Mouse (Mus musculus): Measurements from ENCODE around the gene Ifitm3. TPM values are rescaled to one million over a fixed set of nuclear protein-coding genes. Genes with fewer than 3 reads are reported as not detected.

The Ifitm3 gene
- polyA plus RNA-seq, 1 experiment: 177 TPM

- 0 out of 2 replicates have a peak, but pooled peaks cover 1% of the 10 kb centered on the region for H3K27me3 ChIP-seq (ENCODE audit: control insufficient read depth, insufficient read depth, low read length)
- 6% methylated on average over 20 of the region's 20 CpGs for WGBS
- TF ChIP-seq CTCF (IDR thresholded peaks at IDR 0.05; ENCODE audit: extremely low read depth, insufficient read depth, insufficient read length, insufficient replicate concordance) (peak; percentile 73; the same call in 1 of the 2 replicates), POLR2A (IDR thresholded peaks at IDR 0.05; ENCODE audit: low read depth, low read length) (no peak)
- no peaks in the 10 kb centered on the region for H3K36me3 ChIP-seq (ENCODE audit: control insufficient read depth, insufficient read depth, low read length)
- peak; percentile 41 to 53 for DNase-seq (ENCODE audit: low read depth in 1 of 2, low spot score in 2 of 2)
- peak overlapping the region; percentile 6; the same call in 1 of the 2 replicates for H3K27ac ChIP-seq (ENCODE audit: insufficient read depth, low read length)
- H3K4me1 ChIP-seq (ENCODE audit: control insufficient read depth, insufficient read depth, insufficient read length): no peaks in the 10 kb centered on the region; the same call in 1 of the 2 replicates
- no peak overlapping the region; the same call in 1 of the 2 replicates for H3K4me3 ChIP-seq (ENCODE audit: extremely low read depth, insufficient read depth, insufficient read length)
These were observed 1.5 kb downstream of the Ifitm3 start for GRCm38 (mm10) chr7:141008938-141009660.

DNA sequence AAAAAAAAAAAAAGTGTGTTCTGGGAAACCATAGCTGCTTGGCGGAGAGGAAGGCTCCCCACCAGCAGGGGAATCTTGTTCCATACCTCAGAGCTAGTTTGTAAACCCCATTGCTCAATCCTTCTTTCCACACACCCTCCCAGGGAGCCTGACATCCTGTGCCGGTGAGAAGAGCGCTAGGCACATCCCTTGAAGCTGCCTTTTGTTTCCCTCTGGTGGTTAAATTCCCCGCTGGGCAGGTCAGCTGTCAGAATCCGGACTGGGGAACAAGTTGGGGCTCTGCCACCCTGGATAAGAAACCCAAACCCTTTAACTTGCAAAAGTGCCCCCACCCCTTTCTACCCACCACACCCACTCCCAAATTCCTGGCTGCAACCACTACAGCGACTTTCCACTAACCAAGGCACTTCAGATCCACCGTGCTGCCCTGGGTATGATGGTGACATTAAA is 2.2 kb downstream of the Ifitm3 start:
- no peak for DNase-seq (ENCODE audit: low read depth in 1 of 2, low spot score in 2 of 2)
- Histone ChIP-seq H3K36me3 (ENCODE audit: control insufficient read depth, insufficient read depth, low read length) (no peaks in the 10 kb centered on the region), H3K4me3 (ENCODE audit: extremely low read depth, insufficient read depth, insufficient read length) (no peak overlapping the region), H3K27me3 (ENCODE audit: control insufficient read depth, insufficient read depth, low read length) (0 out of 2 replicates have a peak, but pooled peaks cover 1% of the 10 kb centered on the region), H3K27ac (ENCODE audit: insufficient read depth, low read length) (no peak overlapping the region), H3K4me1 (ENCODE audit: control insufficient read depth, insufficient read depth, insufficient read length) (no peaks in the 10 kb centered on the region; the same call in 1 of the 2 replicates)
- TF ChIP-seq POLR2A (IDR thresholded peaks at IDR 0.05; ENCODE audit: low read depth, low read length) (no peak), CTCF (IDR thresholded peaks at IDR 0.05; ENCODE audit: extremely low read depth, insufficient read depth, insufficient read length, insufficient replicate concordance) (no peak)
- WGBS: 19% methylated on average over 7 of the region's 7 CpGs

GRCm38 (mm10) chr7:141006914-141007313 is 3.7 kb downstream of the Ifitm3 start:
- no peak for DNase-seq (ENCODE audit: low read depth in 1 of 2, low spot score in 2 of 2)
- TF ChIP-seq POLR2A (IDR thresholded peaks at IDR 0.05; ENCODE audit: low read depth, low read length) (no peak), CTCF (IDR thresholded peaks at IDR 0.05; ENCODE audit: extremely low read depth, insufficient read depth, insufficient read length, insufficient replicate concordance) (no peak)
- H3K4me1 ChIP-seq (ENCODE audit: control insufficient read depth, insufficient read depth, insufficient read length): no peaks in the 10 kb centered on the region; the same call in 1 of the 2 replicates
- no peak overlapping the region for H3K27ac ChIP-seq (ENCODE audit: insufficient read depth, low read length)
- WGBS: 69% methylated on average over 5 of the region's 5 CpGs
- H3K4me3 ChIP-seq (ENCODE audit: extremely low read depth, insufficient read depth, insufficient read length): no peak overlapping the region
- H3K27me3 ChIP-seq (ENCODE audit: control insufficient read depth, insufficient read depth, low read length): 0 out of 2 replicates have a peak, but pooled peaks cover 1% of the 10 kb centered on the region
- no peaks in the 10 kb centered on the region for H3K36me3 ChIP-seq (ENCODE audit: control insufficient read depth, insufficient read depth, low read length)

GRCm38 (mm10) chr7:141006446-141006845 is 4.1 kb downstream of the Ifitm3 start:
- 19% methylated on average over 6 of the region's 6 CpGs for WGBS
- Histone ChIP-seq H3K4me1 (ENCODE audit: control insufficient read depth, insufficient read depth, insufficient read length) (no peaks in the 10 kb centered on the region; the same call in 1 of the 2 replicates), H3K27me3 (ENCODE audit: control insufficient read depth, insufficient read depth, low read length) (0 out of 2 replicates have a peak, but pooled peaks cover 1% of the 10 kb centered on the region), H3K36me3 (ENCODE audit: control insufficient read depth, insufficient read depth, low read length) (no peaks in the 10 kb centered on the region), H3K4me3 (ENCODE audit: extremely low read depth, insufficient read depth, insufficient read length) (no peak overlapping the region), H3K27ac (ENCODE audit: insufficient read depth, low read length) (no peak overlapping the region)
- TF ChIP-seq POLR2A (IDR thresholded peaks at IDR 0.05; ENCODE audit: low read depth, low read length) (no peak), CTCF (IDR thresholded peaks at IDR 0.05; ENCODE audit: extremely low read depth, insufficient read depth, insufficient read length, insufficient replicate concordance) (no peak)
- no peak for DNase-seq (ENCODE audit: low read depth in 1 of 2, low spot score in 2 of 2)

GRCm38 (mm10) chr7:141003248-141004010 is 7.1 kb downstream of the Ifitm3 start:
- Histone ChIP-seq H3K36me3 (ENCODE audit: control insufficient read depth, insufficient read depth, low read length) (no peaks in the 10 kb centered on the region), H3K27ac (ENCODE audit: insufficient read depth, low read length) (no peak overlapping the region), H3K27me3 (ENCODE audit: control insufficient read depth, insufficient read depth, low read length) (no peaks in the 10 kb centered on the region), H3K4me3 (ENCODE audit: extremely low read depth, insufficient read depth, insufficient read length) (no peak overlapping the region), H3K4me1 (ENCODE audit: control insufficient read depth, insufficient read depth, insufficient read length) (no peaks in the 10 kb centered on the region; the same call in 1 of the 2 replicates)
- 90% methylated on average over 5 of the region's 5 CpGs for WGBS
- TF ChIP-seq POLR2A (IDR thresholded peaks at IDR 0.05; ENCODE audit: low read depth, low read length): no peak
- no peak for TF ChIP-seq CTCF (IDR thresholded peaks at IDR 0.05; ENCODE audit: extremely low read depth, insufficient read depth, insufficient read length, insufficient replicate concordance)
- DNase-seq (ENCODE audit: low read depth in 1 of 2, low spot score in 2 of 2): no peak

DNA sequence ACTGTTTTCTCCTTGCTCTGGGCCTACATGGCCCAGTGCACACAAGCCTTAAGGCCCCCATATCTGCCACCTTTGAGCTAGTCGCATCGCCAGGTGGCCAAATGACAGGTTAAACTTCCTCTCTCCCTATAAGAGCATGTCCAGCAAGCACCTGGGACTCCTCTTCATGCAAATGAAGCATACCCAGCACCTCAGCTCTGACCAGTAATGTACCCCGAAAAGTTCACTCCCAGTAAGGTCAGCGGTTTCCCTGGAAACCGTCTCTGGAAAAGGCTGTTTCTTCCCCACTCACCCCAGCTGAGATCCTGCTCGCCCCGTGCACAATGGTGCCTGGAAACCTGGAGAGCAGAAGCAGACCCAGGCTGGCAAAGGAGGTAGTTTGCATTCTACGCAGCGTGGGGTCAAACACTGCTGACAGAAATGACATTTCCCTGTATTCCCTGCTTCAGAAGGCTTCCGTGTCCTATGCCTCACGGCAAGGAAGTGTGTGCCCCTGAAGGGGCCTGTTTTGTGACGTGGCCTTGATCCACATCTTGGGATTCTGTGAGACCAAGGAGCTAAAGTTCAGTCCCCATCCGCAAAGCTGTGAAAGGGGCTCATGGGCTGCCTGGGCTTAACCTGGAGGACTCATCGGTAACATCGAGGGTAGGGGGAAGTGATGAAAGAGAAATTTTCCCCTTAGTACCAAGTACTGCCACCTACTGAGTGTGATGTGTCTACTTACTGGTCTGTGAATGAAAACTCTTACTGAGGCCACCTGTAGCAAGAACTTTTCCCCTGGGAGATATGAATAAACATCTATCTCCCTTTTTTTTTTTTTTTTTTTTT is 9.5 kb downstream of the Ifitm3 start:
- DNase-seq (ENCODE audit: low read depth in 1 of 2, low spot score in 2 of 2): no peak
- H3K27ac ChIP-seq (ENCODE audit: insufficient read depth, low read length): no peak overlapping the region
- WGBS: 80% methylated on average over 15 of the region's 15 CpGs
- TF ChIP-seq CTCF (IDR thresholded peaks at IDR 0.05; ENCODE audit: extremely low read depth, insufficient read depth, insufficient read length, insufficient replicate concordance): no peak
- no peak for TF ChIP-seq POLR2A (IDR thresholded peaks at IDR 0.05; ENCODE audit: low read depth, low read length)
- H3K36me3 ChIP-seq (ENCODE audit: control insufficient read depth, insufficient read depth, low read length): no peaks in the 10 kb centered on the region
- H3K4me1 ChIP-seq (ENCODE audit: control insufficient read depth, insufficient read depth, insufficient read length): no peaks in the 10 kb centered on the region
- no peaks in the 10 kb centered on the region for H3K27me3 ChIP-seq (ENCODE audit: control insufficient read depth, insufficient read depth, low read length)
- no peak overlapping the region for H3K4me3 ChIP-seq (ENCODE audit: extremely low read depth, insufficient read depth, insufficient read length)
